Mouse (Mus musculus) midbrain, embryonic 11.5 days (tissue): ENCODE results near the gene Pfn4. TPM values are rescaled to one million over a fixed set of nuclear protein-coding genes. Genes with fewer than 3 reads are reported as not detected.
A peak's percentile ranks its signal among the peaks of the same experiment; 100 is the strongest.
"Not testable (repeated sequence)": the region's sequence is repeated elsewhere in the genome, so short reads cannot be mapped to it uniquely, and the experiment has no call there.

Experiments
- ATAC-seq: fragments of 200-750 bp; cut with Nextera tagmentation; 2 replicates; pipeline ENCODE4 v1.8.0; 2017; ENCODE audit warnings: moderate TSS enrichment, moderate library complexity; ENCODE audit not compliant: low FRiP score
- DNase-seq: peaks from one replicate; pipeline ENCODE4 v3.0.0; 2015; ENCODE audit warnings: low spot score; ENCODE audit errors: missing footprints
- H3K27ac ChIP-seq: fragments of 300-500 bp; sonication (generic); 2 replicates; pipeline ENCODE4 v1.5.1; 2014; ENCODE audit warnings: low read depth, low read length
- H3K27me3 ChIP-seq: fragments of 300-500 bp; sonication (generic); 2 replicates; pipeline ENCODE4 v1.6.1; 2014; ENCODE audit warnings: mild to moderate bottlenecking, low read length, moderate library complexity, mixed read lengths; ENCODE audit not compliant: control insufficient read depth, insufficient read depth
- H3K36me3 ChIP-seq: fragments of 300-500 bp; sonication (generic); 2 replicates; pipeline ENCODE4 v1.6.1; 2014; ENCODE audit warnings: mild to moderate bottlenecking, low read length, moderate library complexity, mixed read lengths; ENCODE audit not compliant: control insufficient read depth, insufficient read depth
- H3K4me1 ChIP-seq: fragments of 300-500 bp; sonication (generic); 2 replicates; pipeline ENCODE4 v1.6.1; 2014; ENCODE audit warnings: low read length; ENCODE audit not compliant: control insufficient read depth, insufficient read depth
- H3K4me2 ChIP-seq: fragments of 300-500 bp; sonication (generic); 2 replicates; pipeline ENCODE4 v1.6.1; 2014; ENCODE audit warnings: mild to moderate bottlenecking, moderate library complexity
- H3K4me3 ChIP-seq: fragments of 300-500 bp; sonication (generic); 2 replicates; pipeline ENCODE4 v1.5.1; 2014; ENCODE audit warnings: low read depth, low read length
- H3K9ac ChIP-seq: fragments of 300-500 bp; sonication (generic); 2 replicates; pipeline ENCODE4 v1.6.1; 2014; ENCODE audit warnings: low read length
- H3K9me3 ChIP-seq: fragments of 300-500 bp; sonication (generic); 2 replicates; pipeline ENCODE4 v1.6.1; 2016; ENCODE audit warnings: low read length; ENCODE audit not compliant: control insufficient read depth
- WGBS: fragments of 180-500 bp; shearing (Covaris S2); extraction: QIAGEN DNeasy Blood & Tissue Kit; methylation state at CpG from one replicate; pipeline ENCODE4 v1.1.7; 2014; 5-methylcytosine and 5-hydroxymethylcytosine counted together
- polyA plus RNA-seq: library from polyadenylated mRNA; unstranded; fragments of >200 nt; fragmentation: Nextera tagmentation; extraction: Ambion mirVana; gene quantifications from 2 replicates; pipeline ENCODE4 v1.2.1, GENCODE M21; 2014

The Pfn4 gene
- polyA plus RNA-seq, 1 experiment from 2014 or later = 3.8 TPM

DNA sequence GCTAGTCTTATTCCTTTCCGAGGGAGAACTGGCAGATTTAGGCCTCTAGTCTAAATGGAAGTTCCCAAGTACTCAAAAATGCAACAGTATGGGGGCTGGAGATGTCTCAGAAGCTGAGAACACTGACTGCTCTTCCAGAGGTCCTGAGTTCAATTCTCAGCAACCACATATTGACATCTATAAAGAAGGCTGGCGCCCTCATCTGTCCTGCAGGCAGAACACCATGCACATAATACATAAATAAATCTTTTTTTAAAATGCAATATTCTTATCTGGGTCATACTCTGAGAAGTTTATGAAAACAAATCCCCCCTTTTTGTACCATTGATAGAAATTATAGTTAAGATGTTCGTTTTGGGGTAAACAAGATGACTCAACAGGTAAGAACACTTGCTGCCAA is 26.6 kb upstream of the Pfn4 start:
- ATAC-seq (no peak), DNase-seq (no peak)
- Histone ChIP-seq H3K4me1 (no peaks in the 10 kb centered on the region), H3K9me3 (no peaks in the 10 kb centered on the region), H3K27ac (no peak overlapping the region), H3K36me3 (no peaks in the 10 kb centered on the region), H3K4me2 (no peak overlapping the region), H3K9ac (no peak overlapping the region), H3K4me3 (no peak overlapping the region), H3K27me3 (no peaks in the 10 kb centered on the region)
- 85% methylated on average over 3 of the region's 3 CpGs for WGBS

DNA sequence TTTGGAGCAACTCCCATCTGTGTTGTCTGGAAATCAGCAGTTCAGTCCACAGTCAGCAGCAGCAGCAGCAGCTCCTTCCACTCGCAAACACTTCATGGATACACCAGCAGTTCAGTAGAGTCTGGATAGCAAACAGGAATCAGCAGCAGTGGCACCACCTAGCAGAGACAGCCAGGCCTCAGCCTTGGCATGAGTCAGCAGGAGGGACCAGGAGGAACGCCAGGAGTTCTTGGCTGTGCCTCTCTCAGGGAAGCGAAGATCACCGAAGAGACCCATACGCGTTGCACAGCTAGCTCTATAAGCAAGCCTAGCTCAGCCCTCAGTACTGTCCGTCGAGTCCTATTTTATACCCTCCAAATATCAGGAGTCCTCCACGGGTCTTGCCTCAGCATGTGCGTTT is 24.3 kb upstream of the Pfn4 start:
- WGBS = 87% methylated on average over 10 of the region's 10 CpGs
- Histone ChIP-seq H3K27ac (no peak overlapping the region), H3K9ac (no peak overlapping the region), H3K4me1 (no peaks in the 10 kb centered on the region), H3K4me3 (no peak overlapping the region), H3K9me3 (no peaks in the 10 kb centered on the region), H3K27me3 (no peaks in the 10 kb centered on the region), H3K36me3 (no peaks in the 10 kb centered on the region), H3K4me2 (no peak overlapping the region)
- no peak for DNase-seq
- ATAC-seq = no peak

DNA sequence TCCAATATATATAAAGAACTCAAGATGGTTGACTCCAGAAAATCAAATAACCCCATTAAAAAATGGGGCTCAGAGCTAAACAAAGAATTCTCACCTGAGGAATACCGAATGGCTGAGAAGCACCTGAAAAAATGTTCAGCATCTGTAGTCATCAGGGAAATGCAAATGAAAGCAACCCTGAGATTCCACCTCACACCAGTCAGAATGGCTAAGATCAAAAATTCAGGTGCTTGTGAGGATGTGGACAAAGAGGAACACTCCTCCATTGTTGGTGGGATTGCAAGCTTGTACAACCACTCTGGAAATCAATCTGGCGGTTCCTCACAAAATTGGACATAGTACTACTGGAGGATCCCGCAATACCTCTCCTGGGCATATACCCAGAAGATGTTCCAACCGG is 14.4 kb upstream of the Pfn4 start:
- not testable (repeated sequence) for H3K27ac ChIP-seq, ATAC-seq, DNase-seq, H3K9ac ChIP-seq, H3K27me3 ChIP-seq, H3K9me3 ChIP-seq, H3K4me3 ChIP-seq, H3K4me2 ChIP-seq, H3K4me1 ChIP-seq, H3K36me3 ChIP-seq
- 91% methylated on average over 4 of the region's 4 CpGs for WGBS

- no peak overlapping the region for H3K9ac ChIP-seq
- H3K4me2 ChIP-seq = no peak overlapping the region
- no peak overlapping the region for H3K27ac ChIP-seq
- no peaks in the 10 kb centered on the region for H3K36me3 ChIP-seq
- ATAC-seq = no peak
- no peaks in the 10 kb centered on the region for H3K4me1 ChIP-seq
- H3K9me3 ChIP-seq = no peaks in the 10 kb centered on the region
- no peak overlapping the region for H3K4me3 ChIP-seq
- no peak for DNase-seq
- 92% methylated on average over 1 of the region's 1 CpGs for WGBS
- no peaks in the 10 kb centered on the region for H3K27me3 ChIP-seq
Observed at GRCm38 (mm10) chr12:4757060-4757459, 11.8 kb upstream of the Pfn4 start.

- Histone ChIP-seq H3K4me2 (peak overlapping the region; percentile 53), H3K4me1 (no peaks in the 10 kb centered on the region), H3K36me3 (no peaks in the 10 kb centered on the region), H3K4me3 (peak overlapping the region; percentile 59), H3K9ac (peak overlapping the region; percentile 86), H3K27ac (peak overlapping the region; percentile 89; the same call in 1 of the 2 replicates), H3K27me3 (no peaks in the 10 kb centered on the region), H3K9me3 (no peaks in the 10 kb centered on the region)
- 22% methylated on average over 13 of the region's 13 CpGs for WGBS
- DNase-seq (no peak), ATAC-seq (no peak)
Observed at GRCm38 (mm10) chr12:4769333-4769723, 506 bp downstream of the Pfn4 start.

- H3K4me3 ChIP-seq = no peak overlapping the region
- H3K4me1 ChIP-seq = no peaks in the 10 kb centered on the region
- no peaks in the 10 kb centered on the region for H3K36me3 ChIP-seq
- no peak overlapping the region for H3K27ac ChIP-seq
- DNase-seq (no peak), ATAC-seq (no peak)
- H3K9ac ChIP-seq = no peak overlapping the region
- no peaks in the 10 kb centered on the region for H3K27me3 ChIP-seq
- H3K4me2 ChIP-seq = no peak overlapping the region
- WGBS = 96% methylated on average over 8 of the region's 8 CpGs
- H3K9me3 ChIP-seq = no peaks in the 10 kb centered on the region
Observed at GRCm38 (mm10) chr12:4774895-4775587, 6.2 kb downstream of the Pfn4 start.

- no peak overlapping the region for H3K9ac ChIP-seq
- H3K4me1 ChIP-seq = no peaks in the 10 kb centered on the region
- H3K27ac ChIP-seq = no peak overlapping the region
- 86% methylated on average over 9 of the region's 9 CpGs for WGBS
- H3K4me2 ChIP-seq = no peak overlapping the region
- H3K27me3 ChIP-seq = no peaks in the 10 kb centered on the region
- H3K36me3 ChIP-seq = no peaks in the 10 kb centered on the region
- H3K4me3 ChIP-seq = no peak overlapping the region
- H3K9me3 ChIP-seq = no peaks in the 10 kb centered on the region
- DNase-seq (no peak), ATAC-seq (no peak)
Observed at GRCm38 (mm10) chr12:4775588-4775949, 6.7 kb downstream of the Pfn4 start.

DNA sequence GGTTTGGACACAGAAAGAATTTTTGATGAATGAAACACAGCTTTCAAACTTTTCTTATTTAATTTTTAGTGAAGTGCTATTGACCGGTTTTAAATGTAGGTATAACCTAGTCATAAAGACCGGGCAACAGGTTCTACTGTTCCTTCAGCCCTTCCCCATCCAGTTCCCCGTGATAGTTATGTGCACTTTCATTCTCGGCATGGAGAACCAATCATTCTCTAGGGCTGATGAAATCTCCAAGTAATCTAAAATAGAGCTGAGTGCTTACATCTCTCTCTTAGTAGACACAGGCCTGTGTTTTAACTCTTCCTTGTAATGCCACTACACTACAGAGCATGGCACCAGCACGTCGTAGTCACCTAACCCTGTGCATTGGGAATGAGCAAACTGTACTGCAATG is 8.9 kb downstream of the Pfn4 start:
- no peak overlapping the region for H3K9ac ChIP-seq
- no peak for DNase-seq
- WGBS = 88% methylated on average over 6 of the region's 6 CpGs
- no peak overlapping the region for H3K4me3 ChIP-seq
- H3K4me2 ChIP-seq = no peak overlapping the region
- H3K4me1 ChIP-seq = no peaks in the 10 kb centered on the region
- H3K27ac ChIP-seq = no peak overlapping the region
- H3K36me3 ChIP-seq = no peaks in the 10 kb centered on the region
- H3K9me3 ChIP-seq = no peaks in the 10 kb centered on the region
- no peak for ATAC-seq
- no peaks in the 10 kb centered on the region for H3K27me3 ChIP-seq

- no peaks in the 10 kb centered on the region for H3K9me3 ChIP-seq
- no peaks in the 10 kb centered on the region for H3K27me3 ChIP-seq
- no peak overlapping the region for H3K27ac ChIP-seq
- H3K4me3 ChIP-seq = no peak overlapping the region
- no peak for DNase-seq
- ATAC-seq = no peak
- WGBS = 69% methylated on average over 2 of the region's 2 CpGs
- no peak overlapping the region for H3K9ac ChIP-seq
- no peaks in the 10 kb centered on the region for H3K4me1 ChIP-seq
- no peaks in the 10 kb centered on the region for H3K36me3 ChIP-seq
- no peak overlapping the region for H3K4me2 ChIP-seq
Observed at GRCm38 (mm10) chr12:4780245-4780644, 11.4 kb downstream of the Pfn4 start.
